Mouse (Mus musculus) embryonic stem cell, embryonic (primary cell): ENCODE measurements around the gene Psmg3.

ENCODE experiments used
- CTCF ChIA-PET, 4 experiments: fragments of 300-600 bp in 2 of 4; fragments of 350-600 bp in 2 of 4; sonication (Branson Sonifier 250); formaldehyde crosslinking; loops; one replicate each; lab custom pipeline; 2022; ENCODE audit warnings: inconsistent platforms in 2 of 4; lab: Charles Lee
- POLR2A ChIA-PET, 4 experiments: fragments of 300-600 bp in 2 of 4; fragments of 350-600 bp in 2 of 4; sonication (Branson Sonifier 250); formaldehyde crosslinking; loops; one replicate each; lab custom pipeline; 2022; ENCODE audit warnings: antibody characterized with exemption in 4 of 4, inconsistent platforms in 1 of 4; lab: Charles Lee

Gene Psmg3

DNA sequence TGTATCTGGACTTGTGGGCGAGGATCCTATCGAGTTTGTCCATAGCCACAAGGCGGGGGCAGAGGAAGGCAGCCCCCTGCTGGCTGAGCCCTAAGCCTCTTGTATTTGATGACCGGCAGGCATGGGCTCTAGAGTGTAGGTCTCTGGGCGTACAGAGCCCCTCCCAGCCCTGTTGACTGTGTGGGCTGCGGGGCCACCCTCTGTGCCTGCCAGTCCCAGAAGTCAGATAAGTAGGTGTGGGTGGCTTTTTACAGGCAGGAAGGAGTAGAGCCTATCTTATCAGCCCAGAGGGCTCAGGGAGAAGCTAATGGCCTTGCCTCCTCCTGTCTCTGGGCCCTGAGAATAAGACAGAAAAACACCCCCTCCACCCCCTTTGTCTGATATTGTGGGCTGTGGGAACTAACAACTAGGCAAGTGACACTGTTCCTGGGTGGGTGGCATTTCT, 22.6 kb downstream of the Psmg3 start:
- POLR2A ChIA-PET: interaction anchor here in 1 of 4 experiments (0.8 to 2.6 kb wide), 3 partner anchors 10 to 17 kb away, joined by 3 to 9 read pairs (median 5); partner anchors contain the start of gene Mafk
- CTCF ChIA-PET: interaction anchor here (0.5 to 1.5 kb wide), 11 partner anchors 9 to 344 kb away, joined by 3 to 10 read pairs (median 3); no protein-coding TSS in a partner anchor

DNA sequence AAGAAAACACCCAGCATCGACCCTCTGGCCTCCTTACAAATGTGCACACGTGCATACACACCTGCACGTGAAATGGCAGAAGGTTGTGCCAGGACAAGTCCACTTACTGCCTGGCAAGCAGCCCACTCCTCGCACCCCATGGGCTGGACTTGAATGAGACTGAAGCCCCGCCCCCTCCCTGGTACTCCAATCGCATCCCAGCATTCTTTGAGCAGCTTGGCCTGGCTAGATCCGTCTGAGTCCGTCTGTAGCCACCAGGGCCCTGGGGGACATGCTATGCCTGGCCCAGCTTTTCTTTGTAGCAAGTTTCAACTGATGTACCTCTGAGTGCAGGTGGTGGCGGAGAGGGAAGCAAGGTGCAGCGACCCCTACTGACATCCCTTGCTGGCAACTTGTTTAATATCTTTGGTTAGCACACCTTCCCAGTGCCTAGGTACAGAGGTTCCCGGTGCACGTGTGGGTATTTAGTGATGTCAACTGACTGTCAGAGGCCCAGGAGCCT, 23.0 kb downstream of the Psmg3 start:
- ChIA-PET CTCF (interaction anchor here (0.5 to 1.5 kb wide), 21 partner anchors 9 to 1618 kb away, joined by 3 to 10 read pairs (median 3); partner anchors contain the start of gene Ints1 (in 1 of the 4)), POLR2A (interaction anchor here in 1 of 4 experiments (0.8 to 2.6 kb wide), 3 partner anchors 10 to 17 kb away, joined by 3 to 9 read pairs (median 5); partner anchors contain the start of gene Mafk)

GRCm38 (mm10) chr5:139803165-139803564, 23.5 kb downstream of the Psmg3 start:
- CTCF ChIA-PET: interaction anchor here (0.5 to 1.5 kb wide), 21 partner anchors 8 to 1617 kb away, joined by 3 to 10 read pairs (median 3); partner anchors contain the start of gene Ints1 (in 1 of the 4)

GRCm38 (mm10) chr5:139801880-139802279, 24.8 kb downstream of the Psmg3 start:
- ChIA-PET CTCF (no interaction called here), POLR2A (interaction anchor here in 1 of 4 experiments (1.9 to 2.6 kb wide), 2 partner anchors 8 to 10 kb away, joined by 5 to 9 read pairs; partner anchors contain the start of gene Mafk)

More at GRCm38 (mm10) chr5:139803165-139803564, 23.5 kb downstream of the Psmg3 start:
- POLR2A ChIA-PET: interaction anchor here in 1 of 4 experiments (0.8 to 2.6 kb wide), 3 partner anchors 9 to 18 kb away, joined by 3 to 9 read pairs (median 5); partner anchors contain the start of gene Mafk

GRCm38 (mm10) chr5:139801231-139801630, 25.5 kb downstream of the Psmg3 start:
- ChIA-PET CTCF (interaction anchor here in 1 of 4 experiments (1.3 kb wide), 1 partner anchor 130 kb away, joined by 3 read pairs; no protein-coding TSS in a partner anchor), POLR2A (interaction anchor here in 2 of 4 experiments (1.1 to 1.9 kb wide), 5 partner anchors 9 to 617 kb away, joined by 3 to 6 read pairs (median 4); partner anchors contain the start of genes Mafk (in 2 of the 2) and Ints1 (in 1 of the 2))

DNA sequence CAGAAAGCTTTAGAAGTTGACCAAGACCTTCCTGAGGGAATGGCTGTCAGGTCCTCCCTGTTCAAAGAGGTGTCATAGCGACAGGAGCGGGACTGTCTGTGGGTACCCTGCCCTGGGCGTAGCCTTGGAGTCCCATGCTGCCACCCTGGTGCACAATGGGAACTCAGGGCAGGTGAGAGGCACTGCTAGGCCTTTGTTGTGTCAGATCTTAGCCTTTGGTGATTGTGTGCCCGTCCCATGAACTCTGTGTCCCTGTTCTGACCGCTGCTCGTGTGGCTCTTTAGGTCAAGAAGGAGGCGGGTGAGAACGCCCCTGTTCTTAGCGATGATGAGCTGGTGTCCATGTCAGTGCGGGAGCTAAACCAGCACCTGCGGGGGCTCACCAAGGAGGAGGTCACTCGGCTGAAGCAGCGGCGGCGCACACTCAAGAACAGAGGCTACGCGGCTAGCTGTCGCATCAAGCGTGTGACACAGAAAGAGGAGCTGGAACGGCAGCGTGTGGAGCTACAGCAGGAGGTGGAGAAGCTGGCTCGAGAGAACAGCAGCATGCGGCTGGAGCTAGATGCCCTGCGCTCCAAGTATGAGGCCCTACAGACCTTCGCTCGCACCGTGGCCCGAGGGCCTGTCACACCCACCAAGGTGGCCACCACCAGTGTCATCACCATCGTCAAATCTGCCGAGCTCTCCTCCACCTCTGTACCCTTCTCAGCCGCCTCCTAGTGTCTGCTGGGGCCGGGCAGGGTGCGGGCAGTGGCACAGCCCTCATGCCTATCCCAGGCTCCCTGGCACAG, 26.7 kb downstream of the Psmg3 start:
- ChIA-PET CTCF (interaction anchor here (0.6 to 1.4 kb wide), 8 partner anchors 18 to 319 kb away, joined by 3 to 15 read pairs (median 3); partner anchors contain the start of gene Ints1 (in 1 of the 4)), POLR2A (interaction anchor here in 2 of 4 experiments (0.7 to 1.9 kb wide), 12 partner anchors 8 to 1006 kb away, joined by 3 to 6 read pairs (median 4); partner anchors contain the start of genes Mafk (in 2 of the 2) and Ints1 (in 1 of the 2))

DNA sequence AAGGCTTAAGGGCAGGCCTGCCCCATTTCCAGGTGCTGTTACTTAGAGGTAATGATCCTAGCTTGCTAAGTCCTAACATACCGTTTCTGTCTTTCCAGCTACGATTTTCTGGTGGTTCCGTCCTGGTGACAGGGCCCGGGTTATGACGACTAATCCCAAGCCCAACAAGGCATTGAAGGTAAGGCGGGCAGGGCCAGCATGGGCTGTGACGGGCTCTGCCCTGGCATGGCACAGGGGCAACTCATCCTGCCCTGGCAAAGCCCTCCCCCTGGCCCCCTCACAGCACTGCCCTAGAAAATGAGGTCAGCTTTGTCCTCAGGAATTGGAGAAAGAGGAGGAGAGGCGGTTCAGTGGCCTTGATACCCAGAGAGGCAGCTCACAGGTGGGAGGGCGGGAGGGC, 27.6 kb downstream of the Psmg3 start:
- CTCF ChIA-PET: interaction anchor here in 3 of 4 experiments (0.6 to 0.7 kb wide), 3 partner anchors 10 to 318 kb away, joined by 3 to 15 read pairs (median 5); no protein-coding TSS in a partner anchor
- POLR2A ChIA-PET: interaction anchor here in 1 of 4 experiments (0.6 to 1.4 kb wide), 3 partner anchors 69 to 1007 kb away, joined by 3 to 4 read pairs (median 3); no protein-coding TSS in a partner anchor

GRCm38 (mm10) chr5:139798168-139798900, 28.4 kb downstream of the Psmg3 start:
- CTCF ChIA-PET: interaction anchor here (0.6 to 0.8 kb wide), 7 partner anchors 11 to 1178 kb away, joined by 3 to 10 read pairs (median 5); no protein-coding TSS in a partner anchor
- POLR2A ChIA-PET: no interaction called here

GRCm38 (mm10) chr5:139797473-139798167, 29.1 kb downstream of the Psmg3 start:
- ChIA-PET CTCF (interaction anchor here in 2 of 4 experiments (0.7 to 1.7 kb wide), 4 partner anchors 12 to 145 kb away, joined by 4 to 10 read pairs (median 6); no protein-coding TSS in a partner anchor), POLR2A (interaction anchor here in 1 of 4 experiments (1.1 kb wide), 1 partner anchor 8 kb away, joined by 4 read pairs; no protein-coding TSS in a partner anchor)

DNA sequence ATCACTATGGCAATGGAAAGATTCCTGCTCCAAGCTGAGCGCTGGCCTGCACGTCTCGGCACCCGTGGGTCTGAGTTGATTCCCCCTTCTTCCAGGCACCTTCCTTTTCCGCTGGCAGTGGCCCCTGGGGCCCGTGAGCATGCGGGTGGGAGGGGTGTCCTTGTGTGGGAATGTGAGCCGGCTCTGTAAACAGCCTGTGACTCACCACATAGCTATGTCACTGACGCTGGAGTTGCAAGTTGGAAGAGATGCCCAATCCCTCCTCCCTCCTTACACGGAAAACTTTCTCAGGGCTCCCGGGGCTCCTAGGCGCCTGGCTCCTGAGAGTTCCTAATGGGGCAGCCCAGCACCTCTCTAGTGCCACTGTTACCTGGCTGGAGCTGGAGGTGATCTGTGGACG, 29.8 kb downstream of the Psmg3 start:
- ChIA-PET POLR2A (interaction anchor here in 3 of 4 experiments (0.6 to 2.0 kb wide), 6 partner anchors 9 to 392 kb away, joined by 4 to 5 read pairs (median 4); partner anchors contain the start of genes Ints1 (in 1 of the 3) and Psmg3 (in 1 of the 3)), CTCF (interaction anchor here in 1 of 4 experiments (1.7 kb wide), 1 partner anchor 21 kb away, joined by 4 read pairs; no protein-coding TSS in a partner anchor)

DNA sequence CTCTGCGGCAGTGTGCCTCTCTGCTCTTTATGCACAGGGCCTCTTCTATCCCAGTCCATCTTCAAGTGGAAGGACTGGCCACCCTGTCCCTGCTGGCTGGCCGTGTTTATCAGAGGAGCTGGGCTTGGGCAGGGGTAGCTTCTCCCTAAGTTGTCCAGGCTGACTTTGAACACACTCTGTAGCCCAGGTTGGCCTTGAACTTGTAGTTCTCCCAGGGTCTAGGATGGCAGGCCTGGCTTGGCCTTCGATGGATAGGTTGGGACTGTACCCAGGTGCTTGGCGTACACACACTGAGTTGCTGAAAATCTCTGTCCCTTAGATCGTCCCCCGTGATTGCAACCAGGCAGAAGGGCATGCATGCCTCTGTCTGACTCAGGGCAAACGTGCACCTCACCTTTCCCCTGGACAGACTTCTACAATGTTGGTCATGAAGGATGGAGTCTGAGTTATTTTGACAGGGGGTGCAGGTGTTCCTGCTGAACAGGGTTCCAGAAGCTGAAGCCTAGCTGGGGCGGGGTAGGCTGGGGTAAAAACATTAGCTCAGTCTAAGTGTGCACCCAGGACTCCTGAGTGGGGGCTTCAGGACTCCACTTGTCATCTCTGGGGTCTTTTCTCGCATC, 30.6 kb downstream of the Psmg3 start:
- ChIA-PET CTCF (interaction anchor here in 1 of 4 experiments (1.7 kb wide), 1 partner anchor 22 kb away, joined by 4 read pairs; no protein-coding TSS in a partner anchor), POLR2A (interaction anchor here in 3 of 4 experiments (0.6 to 2.0 kb wide), 6 partner anchors 9 to 393 kb away, joined by 4 to 5 read pairs (median 4); partner anchors contain the start of genes Ints1 (in 1 of the 3) and Psmg3 (in 1 of the 3))

DNA sequence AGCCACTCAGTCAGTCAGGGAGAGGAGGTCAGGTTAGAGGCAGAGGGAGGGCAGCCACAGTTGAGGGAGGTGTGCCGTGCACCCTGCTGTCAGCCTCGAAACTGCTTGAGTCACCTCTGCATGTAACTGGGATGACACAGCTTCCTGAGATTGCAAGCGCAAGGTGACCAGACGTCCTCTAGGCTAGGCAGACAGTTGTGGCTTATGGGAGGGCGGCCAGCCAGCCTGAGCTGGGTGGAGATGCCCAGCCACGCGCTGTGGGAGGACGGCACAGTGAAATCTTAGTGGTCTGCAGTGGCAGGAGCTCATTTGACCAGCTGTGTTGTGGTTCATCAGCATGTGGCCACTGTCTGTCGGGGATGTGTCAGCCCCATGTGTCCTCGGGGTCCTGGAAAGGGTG, 31.7 kb downstream of the Psmg3 start:
- ChIA-PET POLR2A (interaction anchor here in 2 of 4 experiments (0.8 to 2.0 kb wide), 4 partner anchors 11 to 31 kb away, joined by 3 to 5 read pairs (median 3); partner anchors contain the start of genes Gm26938 (in 1 of the 2), Ints1 (in 1 of the 2) and Psmg3 (in 1 of the 2)), CTCF (interaction anchor here in 3 of 4 experiments (0.6 to 2.2 kb wide), 6 partner anchors 9 to 40 kb away, joined by 3 to 6 read pairs (median 4); no protein-coding TSS in a partner anchor)

- POLR2A ChIA-PET: interaction anchor here in 3 of 4 experiments (0.8 to 1.3 kb wide), 7 partner anchors 9 to 1042 kb away, joined by 3 to 9 read pairs (median 3); partner anchors contain the start of genes Gm26938 (in 1 of the 3), Ints1 (in 1 of the 3) and Psmg3 (in 1 of the 3)
- CTCF ChIA-PET: interaction anchor here (0.6 to 2.2 kb wide), 4 partner anchors 10 to 49 kb away, joined by 4 to 6 read pairs (median 4); no protein-coding TSS in a partner anchor
Observed at GRCm38 (mm10) chr5:139794137-139794536, 32.5 kb downstream of the Psmg3 start.

GRCm38 (mm10) chr5:139793338-139794089, 33.2 kb downstream of the Psmg3 start:
- POLR2A ChIA-PET: interaction anchor here in 3 of 4 experiments (0.6 to 2.6 kb wide), 12 partner anchors 7 to 1041 kb away, joined by 3 to 9 read pairs (median 4); partner anchors contain the start of genes Ints1 (in 2 of the 3), Mad1l1 (in 1 of the 3), Nudt1 (in 1 of the 3) and Tmem184a (in 1 of the 3)

More at GRCm38 (mm10) chr5:139793338-139794089, 33.2 kb downstream of the Psmg3 start:
- CTCF ChIA-PET: interaction anchor here in 3 of 4 experiments (0.9 to 2.2 kb wide), 5 partner anchors 10 to 38 kb away, joined by 3 to 6 read pairs (median 5); no protein-coding TSS in a partner anchor
